Mouse (Mus musculus) kidney, embryonic 15.5 days (tissue): ENCODE data around the gene Ube2l6. TPM values are rescaled to one million over a fixed set of nuclear protein-coding genes. Genes with fewer than 3 reads are reported as not detected.

ENCODE experiments used
- polyA plus RNA-seq: library from polyadenylated mRNA; unstranded; fragments of >200 nt; fragmentation: Nextera tagmentation; extraction: Ambion mirVana; gene quantifications from 2 replicates; pipeline ENCODE4 v1.2.1, GENCODE M21; 2015

The Ube2l6 gene
- polyA plus RNA-seq, 1 experiment from 2014 or later, result 51.1 TPM

Other genes starting within 250 kb of the Ube2l6 start
- 50.3 and 54.7 TPM in 2 replicates for gene Ctnnd1, start 148.1 kb upstream of the Ube2l6 start, polyA plus RNA-seq
- 0.26 and 0.34 TPM in 2 replicates for gene Btbd18, start 139.7 kb upstream of the Ube2l6 start, polyA plus RNA-seq
- 355 and 388 TPM in 2 replicates for gene Selenoh, start 128.1 kb upstream of the Ube2l6 start, polyA plus RNA-seq
- not detected in 2 replicates for gene Gm28635, start 120.8 kb upstream of the Ube2l6 start, polyA plus RNA-seq
- gene Med19, start 120.4 kb upstream of the Ube2l6 start, polyA plus RNA-seq, result 41.3 and 44.4 TPM in 2 replicates
- gene Tmx2, start 119.7 kb upstream of the Ube2l6 start, polyA plus RNA-seq, result 174 and 179 TPM in 2 replicates
- 29.8 and 30.2 TPM in 2 replicates for gene Zdhhc5, start 83.6 kb upstream of the Ube2l6 start, polyA plus RNA-seq
- 29.1 and 31.6 TPM in 2 replicates for gene Clp1, start 71.5 kb upstream of the Ube2l6 start, polyA plus RNA-seq
- 8.7 and 9.4 TPM in 2 replicates for gene Ypel4, start 64.8 kb upstream of the Ube2l6 start, polyA plus RNA-seq
- 13.2 and 13.7 TPM in 2 replicates for gene Gm19426, start 55.2 kb upstream of the Ube2l6 start, polyA plus RNA-seq
- 86.7 and 109 TPM in 2 replicates for gene Serping1, start 23.4 kb upstream of the Ube2l6 start, polyA plus RNA-seq
- 0.42 and 0.43 TPM in 2 replicates for gene Smtnl1, start 23.8 kb downstream of the Ube2l6 start, polyA plus RNA-seq
- gene Timm10, start 28.2 kb downstream of the Ube2l6 start, polyA plus RNA-seq, result 54.2 and 54.4 TPM in 2 replicates
- gene Slc43a1, start 40.0 kb downstream of the Ube2l6 start, polyA plus RNA-seq, result 16.5 and 20.7 TPM in 2 replicates
- gene Rtn4rl2, start 87.9 kb downstream of the Ube2l6 start, polyA plus RNA-seq, result 1.2 and 1.6 TPM in 2 replicates
- 52.4 and 56.3 TPM in 2 replicates for gene Slc43a3, start 137.8 kb downstream of the Ube2l6 start, polyA plus RNA-seq
- gene Prg2, start 181.6 kb downstream of the Ube2l6 start, polyA plus RNA-seq, result 0.27 and 0.77 TPM in 2 replicates
- gene Prg3, start 189.4 kb downstream of the Ube2l6 start, polyA plus RNA-seq, result not detected in 2 replicates
- 299 and 307 TPM in 2 replicates for gene Ssrp1, start 238.4 kb downstream of the Ube2l6 start, polyA plus RNA-seq
- 0.90 and 1.3 TPM in 2 replicates for gene P2rx3, start 238.6 kb downstream of the Ube2l6 start, polyA plus RNA-seq
- gene Tnks1bp1, start 249.2 kb downstream of the Ube2l6 start, polyA plus RNA-seq, result 29.2 and 39.2 TPM in 2 replicates